Comparison of ENCODE assay signal across 11 mouse cellular contexts in genomic region chr8:105288231-105288630, GRCm38 (mm10). TPM values are rescaled to one million over a fixed set of nuclear protein-coding genes. Genes with fewer than 3 reads are reported as not detected.
A peak's percentile ranks its signal among the peaks of the same experiment; 100 is the strongest.
DNase-seq lines count a peak whose midpoint lies in the region; ATAC-seq and TF ChIP-seq lines count a peak whose summit lies in the region.
"Had no signal": no experiment of that assay in that cellular context is flagged by ENCODE, and none has a peak within 500 bp of the region (broad histone marks: within the 10 kb centered on the region; RNA-seq: fewer than 3 reads in every experiment).

No protein-coding gene starts in this region.

- peaks cover 9% of the 10 kb centered on the region; the same call in 1 of the 2 replicates for H3K27me3 ChIP-seq in kidney, embryonic 14.5 days (ENCODE audit: control insufficient read depth, insufficient read depth, low read length)
- H3K27me3 ChIP-seq in kidney, adult 2 months (replicated peaks; ENCODE audit: control insufficient read depth, insufficient read depth, low read length): no peaks in the 10 kb centered on the region
- no peaks in the 10 kb centered on the region for H3K27me3 ChIP-seq in CH12.LX (replicated peaks)
- peaks cover 11% of the 10 kb centered on the region for H3K27me3 ChIP-seq in forebrain, embryonic 13.5 days
- H3K27me3 ChIP-seq in limb, embryonic 14.5 days (ENCODE audit: control insufficient read depth, insufficient read depth, low read length): peaks cover 12% of the 10 kb centered on the region

- H3K9me3 ChIP-seq in kidney, embryonic 14.5 days (ENCODE audit: control insufficient read depth, low read length): no peaks in the 10 kb centered on the region
- H3K9me3 ChIP-seq in CH12.LX (replicated peaks; ENCODE audit: low read length): no peaks in the 10 kb centered on the region
- no peaks in the 10 kb centered on the region for H3K9me3 ChIP-seq in forebrain, embryonic 13.5 days (replicated peaks)
- H3K9me3 ChIP-seq in limb, embryonic 14.5 days (ENCODE audit: control insufficient read depth, low read length): no peaks in the 10 kb centered on the region
- H3K9me3 ChIP-seq: megakaryocyte, embryonic 14.5 days had no signal

- TF ChIP-seq EP300 in CH12.LX (IDR thresholded peaks at IDR 0.05; ENCODE audit: low read length): no peak

- H3K36me3 ChIP-seq in kidney, embryonic 14.5 days (ENCODE audit: control insufficient read depth, insufficient read depth, low read length): no peaks in the 10 kb centered on the region; the same call in 1 of the 2 replicates
- H3K36me3 ChIP-seq in kidney, adult 2 months (ENCODE audit: control insufficient read depth, insufficient read depth, low read length): no peaks in the 10 kb centered on the region
- H3K36me3 ChIP-seq in CH12.LX (replicated peaks in 1 of 2; ENCODE audit: control insufficient read depth in 1 of 2, insufficient read depth in 1 of 2, low read length in 1 of 2): peaks cover 7 to 37% of the 10 kb centered on the region in 2 experiments
- peaks cover 21% of the 10 kb centered on the region for H3K36me3 ChIP-seq in forebrain, embryonic 13.5 days (ENCODE audit: poor library complexity, severe bottlenecking)
- H3K36me3 ChIP-seq in limb, embryonic 14.5 days (ENCODE audit: control insufficient read depth, insufficient read depth, low read length): peaks cover 8% of the 10 kb centered on the region

- peak overlapping the region; percentile 87 for H3K4me2 ChIP-seq in kidney, embryonic 14.5 days (replicated peaks; ENCODE audit: low read depth, low read length)
- H3K4me2 ChIP-seq in CH12.LX (ENCODE audit: insufficient read depth, low read depth, poor library complexity, severe bottlenecking): peak overlapping the region; percentile 79
- H3K4me2 ChIP-seq in forebrain, embryonic 13.5 days: peak overlapping the region; percentile 70
- peak overlapping the region; percentile 62 for H3K4me2 ChIP-seq in limb, embryonic 14.5 days (replicated peaks; ENCODE audit: low read depth, low read length, severe bottlenecking)

- WGBS in kidney, embryonic 14.5 days: 89% methylated on average over 5 of the region's 5 CpGs
- WGBS in kidney, adult 2 months: 86% methylated on average over 5 of the region's 5 CpGs
- WGBS in forebrain, embryonic 13.5 days: 89% methylated on average over 5 of the region's 5 CpGs
- WGBS in limb, embryonic 14.5 days: 90% methylated on average over 5 of the region's 5 CpGs

- H3K4me3 ChIP-seq in kidney, embryonic 14.5 days (ENCODE audit: low read length): peak overlapping the region; percentile 56; the same call in 1 of the 2 replicates
- H3K4me3 ChIP-seq in kidney, adult 2 months (ENCODE audit: insufficient read depth, low read depth, low read length): no peak overlapping the region
- H3K4me3 ChIP-seq in CH12.LX (replicated peaks in 1 of 3; ENCODE audit: low read depth in 2 of 3, low read length in 2 of 3, poor library complexity in 1 of 3): peak overlapping the region in 2 of 3 experiments; percentile 34 to 63
- peak overlapping the region; percentile 50 for H3K4me3 ChIP-seq in forebrain, embryonic 13.5 days
- H3K4me3 ChIP-seq in limb, embryonic 14.5 days (replicated peaks; ENCODE audit: low read length): no peak overlapping the region

- DNase-seq in kidney, adult 2 months: no peak
- no peak for DNase-seq in CH12.LX (ENCODE audit: extremely low read depth)
- no peak for DNase-seq in limb, embryonic 14.5 days (ENCODE audit: low spot score)
- no peak for DNase-seq in embryo, embryonic 10.5 days (ENCODE audit: low spot score)
- DNase-seq in retina, postnatal 1 day: no peak
- DNase-seq: cerebellum, postnatal 14 days; spleen, adult 18-20 months had no signal

- peaks cover 22% of the 10 kb centered on the region for H3K4me1 ChIP-seq in kidney, embryonic 14.5 days (ENCODE audit: control insufficient read depth, insufficient read depth, low read length)
- H3K4me1 ChIP-seq in kidney, adult 2 months (ENCODE audit: control insufficient read depth, insufficient read depth, low read length): peaks cover 7% of the 10 kb centered on the region; the same call in 1 of the 2 replicates
- peaks cover 5 to 23% of the 10 kb centered on the region in 2 experiments for H3K4me1 ChIP-seq in CH12.LX (ENCODE audit: control insufficient read depth in 1 of 2, insufficient read depth in 2 of 2)
- peaks cover 52% of the 10 kb centered on the region for H3K4me1 ChIP-seq in forebrain, embryonic 13.5 days
- H3K4me1 ChIP-seq in limb, embryonic 14.5 days (ENCODE audit: control insufficient read depth, insufficient read depth, low read length): peaks cover 18% of the 10 kb centered on the region

- no peak overlapping the region for H3K9ac ChIP-seq in kidney, embryonic 14.5 days (ENCODE audit: low read depth, low read length)
- peak overlapping the region; percentile 41; the same call in 1 of the 2 replicates for H3K9ac ChIP-seq in CH12.LX (ENCODE audit: insufficient read depth, low read depth)
- peak overlapping the region; percentile 41; the same call in 1 of the 2 replicates for H3K9ac ChIP-seq in forebrain, embryonic 13.5 days
- no peak overlapping the region for H3K9ac ChIP-seq in limb, embryonic 14.5 days (ENCODE audit: low read depth, low read length, severe bottlenecking)

- TF ChIP-seq RAD21 in CH12.LX (IDR thresholded peaks at IDR 0.05; ENCODE audit: low read depth, low read length): no peak

- in situ Hi-C loops in CH12.LX (cut with MboI; ENCODE audit: low pct_ligation_motif_present, low pct_unique_long_range_greater_than_20kb, low sequenced_read_pairs): loop anchor here (10.0 kb wide), 1 partner anchor 163 kb away; no protein-coding TSS in a partner anchor

- no peaks in the 10 kb centered on the region for H3K79me2 ChIP-seq in CH12.LX (replicated peaks; ENCODE audit: control insufficient read depth, extremely low read depth, insufficient read depth, poor library complexity, severe bottlenecking)

- no peak for TF ChIP-seq CTCF in kidney, adult 2 months (conservative IDR thresholded peaks at IDR 0.05; ENCODE audit: insufficient read depth, insufficient read length, low read depth, low read length)
- TF ChIP-seq CTCF in CH12.LX (conservative IDR thresholded peaks at IDR 0.05 in 1 of 2, IDR thresholded peaks at IDR 0.05 in 1 of 2; ENCODE audit: low read depth in 2 of 2, low read length in 2 of 2): peak in 1 of 2 experiments; percentile 38; a peak in 2 of 4 replicates

- no peak for ATAC-seq in kidney, embryonic 14.5 days (ENCODE audit: low FRiP score, low TSS enrichment)
- ATAC-seq in forebrain, embryonic 13.5 days: no peak
- no peak for ATAC-seq in limb, embryonic 14.5 days (ENCODE audit: low FRiP score, low read depth)
- no peak for ATAC-seq in granulocyte monocyte progenitor cell, adult 5-6 weeks (replicated peaks; ENCODE audit: poor library complexity, severe bottlenecking)

- no peak overlapping the region for H3K27ac ChIP-seq in kidney, embryonic 14.5 days (ENCODE audit: low read depth, low read length)
- H3K27ac ChIP-seq in kidney, adult 2 months (ENCODE audit: insufficient read depth, low read depth, low read length): no peak overlapping the region
- H3K27ac ChIP-seq in CH12.LX (ENCODE audit: insufficient read depth, low read depth): no peak overlapping the region
- no peak overlapping the region for H3K27ac ChIP-seq in forebrain, embryonic 13.5 days
- no peak overlapping the region for H3K27ac ChIP-seq in limb, embryonic 14.5 days (replicated peaks; ENCODE audit: low read depth, low read length)

- no peak for TF ChIP-seq POLR2A in kidney, adult 2 months (IDR thresholded peaks at IDR 0.05; ENCODE audit: low read depth, low read length)
- TF ChIP-seq POLR2A in CH12.LX (IDR thresholded peaks at IDR 0.05; ENCODE audit: low read depth, low read length): no peak
- TF ChIP-seq POLR2A in limb, embryonic 14.5 days (IDR thresholded peaks at IDR 0.05; ENCODE audit: borderline replicate concordance, extremely low read depth, insufficient read depth, insufficient read length): no peak

- dilution Hi-C loops in CH12.LX (cut with MboI; ENCODE audit: extremely low pct_ligation_motif_present, extremely low pct_unique_long_range_greater_than_20kb, low sequenced_read_pairs): no loop called here

RNA-seq across cellular contexts. Expression of gene 4931428F04Rik, which starts 1.4 kb away (rescaled TPM):
- polyA plus RNA-seq in kidney, embryonic 14.5 days (2014; fragmentation: Nextera tagmentation; extraction: Ambion mirVana): 4.3 and 10.4 TPM in 2 replicates
- 2.1 and 2.5 TPM in 2 replicates for polyA plus RNA-seq in kidney, adult 2 months (2012; rRNA removed)
- total RNA-seq in CH12.LX (2012; rRNA removed) (4.7 and 4.8 TPM in 2 replicates), CH12.LX (2014; rRNA removed) (2.2 and 2.7 TPM in 2 replicates)
- polyA plus RNA-seq in CH12.LX (2012; ENCODE audit: insufficient read length, low read depth): 9.1 and 9.4 TPM in 2 replicates
- polyA plus RNA-seq in forebrain, embryonic 13.5 days (2015; fragmentation: Nextera tagmentation; extraction: Ambion mirVana): 57.4 and 66.1 TPM in 2 replicates
- 30.1 and 37.8 TPM in 2 replicates for polyA plus RNA-seq in limb, embryonic 14.5 days (2012; rRNA removed)
- 9.9 and 12.1 TPM in 2 replicates for polyA plus RNA-seq in limb, embryonic 14.5 days (2014; fragmentation: Nextera tagmentation; extraction: Ambion mirVana)
- total RNA-seq in granulocyte monocyte progenitor cell, adult 5-6 weeks (2014; fragmentation: Nextera tagmentation): 2.7 and 4.0 TPM in 2 replicates
- total RNA-seq in granulocyte monocyte progenitor cell, adult 5-6 weeks (2017): 0.56 and 0.93 TPM in 2 replicates

RNA-seq across cellular contexts. Expression of gene Exoc3l, which starts 7.7 kb away (rescaled TPM):
- 13.1 and 17.8 TPM in 2 replicates for polyA plus RNA-seq in kidney, embryonic 14.5 days (2014; fragmentation: Nextera tagmentation; extraction: Ambion mirVana)
- 11.7 and 15.3 TPM in 2 replicates for polyA plus RNA-seq in kidney, adult 2 months (2012; rRNA removed)
- 10.9 and 12.5 TPM in 2 replicates for total RNA-seq in CH12.LX (2012; rRNA removed)
- 3.9 and 4.4 TPM in 2 replicates for total RNA-seq in CH12.LX (2014; rRNA removed)
- polyA plus RNA-seq in CH12.LX (2012; ENCODE audit: insufficient read length, low read depth): 6.3 and 7.5 TPM in 2 replicates
- 9.8 and 10.3 TPM in 2 replicates for polyA plus RNA-seq in forebrain, embryonic 13.5 days (2015; fragmentation: Nextera tagmentation; extraction: Ambion mirVana)
- 14.4 and 16.3 TPM in 2 replicates for polyA plus RNA-seq in limb, embryonic 14.5 days (2012; rRNA removed)
- 7.4 and 9.8 TPM in 2 replicates for polyA plus RNA-seq in limb, embryonic 14.5 days (2014; fragmentation: Nextera tagmentation; extraction: Ambion mirVana)
- not detected in 2 replicates for total RNA-seq in granulocyte monocyte progenitor cell, adult 5-6 weeks (2014; fragmentation: Nextera tagmentation)
- total RNA-seq in granulocyte monocyte progenitor cell, adult 5-6 weeks (2017): 0.60 and 2.5 TPM in 2 replicates

RNA-seq across cellular contexts. Expression of gene E2f4, which starts 9.2 kb away (rescaled TPM):
- polyA plus RNA-seq in kidney, embryonic 14.5 days (2014; fragmentation: Nextera tagmentation; extraction: Ambion mirVana): 103 and 117 TPM in 2 replicates
- polyA plus RNA-seq in kidney, adult 2 months (2012; rRNA removed): 88.1 and 93.5 TPM in 2 replicates
- 51.0 and 62.4 TPM in 2 replicates for total RNA-seq in CH12.LX (2012; rRNA removed)
- 34.1 and 39.9 TPM in 2 replicates for total RNA-seq in CH12.LX (2014; rRNA removed)
- polyA plus RNA-seq in CH12.LX (2012; ENCODE audit: insufficient read length, low read depth): 165 and 198 TPM in 2 replicates
- polyA plus RNA-seq in forebrain, embryonic 13.5 days (2015; fragmentation: Nextera tagmentation; extraction: Ambion mirVana): 56.9 and 60.6 TPM in 2 replicates
- 136 and 180 TPM in 2 replicates for polyA plus RNA-seq in limb, embryonic 14.5 days (2012; rRNA removed)
- 76.2 and 78.4 TPM in 2 replicates for polyA plus RNA-seq in limb, embryonic 14.5 days (2014; fragmentation: Nextera tagmentation; extraction: Ambion mirVana)
- 139 and 170 TPM in 2 replicates for total RNA-seq in granulocyte monocyte progenitor cell, adult 5-6 weeks (2014; fragmentation: Nextera tagmentation)
- 44.3 and 50.9 TPM in 2 replicates for total RNA-seq in granulocyte monocyte progenitor cell, adult 5-6 weeks (2017)

RNA-seq across cellular contexts. Expression of gene Nol3, which starts 12.3 kb away (rescaled TPM):
- polyA plus RNA-seq in kidney, embryonic 14.5 days (2014; fragmentation: Nextera tagmentation; extraction: Ambion mirVana): 0.85 and 1.1 TPM in 2 replicates
- 4.8 and 5.6 TPM in 2 replicates for polyA plus RNA-seq in kidney, adult 2 months (2012; rRNA removed)
- total RNA-seq in CH12.LX (2012; rRNA removed) (0.34 and 0.42 TPM in 2 replicates), CH12.LX (2014; rRNA removed) (not detected in 2 replicates)
- 0.31 TPM in 1 of 2 replicates, not detected in the other for polyA plus RNA-seq in CH12.LX (2012; ENCODE audit: insufficient read length, low read depth)
- polyA plus RNA-seq in forebrain, embryonic 13.5 days (2015; fragmentation: Nextera tagmentation; extraction: Ambion mirVana): 2.4 and 3.0 TPM in 2 replicates
- 2.0 and 2.3 TPM in 2 replicates for polyA plus RNA-seq in limb, embryonic 14.5 days (2012; rRNA removed)
- 2.3 and 3.3 TPM in 2 replicates for polyA plus RNA-seq in limb, embryonic 14.5 days (2014; fragmentation: Nextera tagmentation; extraction: Ambion mirVana)
- not detected in 2 replicates for total RNA-seq in granulocyte monocyte progenitor cell, adult 5-6 weeks (2014; fragmentation: Nextera tagmentation)
- not detected in 2 replicates for total RNA-seq in granulocyte monocyte progenitor cell, adult 5-6 weeks (2017)

RNA-seq across cellular contexts. Expression of gene Elmo3, which starts 17.2 kb away (rescaled TPM):
- 6.1 and 9.4 TPM in 2 replicates for polyA plus RNA-seq in kidney, embryonic 14.5 days (2014; fragmentation: Nextera tagmentation; extraction: Ambion mirVana)
- polyA plus RNA-seq in kidney, adult 2 months (2012; rRNA removed): 49.6 and 60.3 TPM in 2 replicates
- 1.4 and 1.6 TPM in 2 replicates for total RNA-seq in CH12.LX (2012; rRNA removed)
- 0.72 and 0.77 TPM in 2 replicates for total RNA-seq in CH12.LX (2014; rRNA removed)
- 1.3 and 2.4 TPM in 2 replicates for polyA plus RNA-seq in CH12.LX (2012; ENCODE audit: insufficient read length, low read depth)
- polyA plus RNA-seq in forebrain, embryonic 13.5 days (2015; fragmentation: Nextera tagmentation; extraction: Ambion mirVana): 0.75 and 0.83 TPM in 2 replicates
- polyA plus RNA-seq in limb, embryonic 14.5 days (2012; rRNA removed): 8.8 and 9.6 TPM in 2 replicates
- polyA plus RNA-seq in limb, embryonic 14.5 days (2014; fragmentation: Nextera tagmentation; extraction: Ambion mirVana): 7.3 and 7.7 TPM in 2 replicates
- 2.6 and 5.6 TPM in 2 replicates for total RNA-seq in granulocyte monocyte progenitor cell, adult 5-6 weeks (2014; fragmentation: Nextera tagmentation)
- total RNA-seq in granulocyte monocyte progenitor cell, adult 5-6 weeks (2017): 0.05 and 3.2 TPM in 2 replicates

Comparison
In these comparisons a context has a peak if more than half of its experiments do, and no peak if none do; other contexts are left out.
1. H3K4me3 ChIP-seq: peak in kidney, embryonic 14.5 days (single experiment), CH12.LX (2 of 3) and forebrain, embryonic 13.5 days (single experiment); none in kidney, adult 2 months (single experiment) and limb, embryonic 14.5 days (single experiment).
2. H3K9ac ChIP-seq: peak in CH12.LX (single experiment) and forebrain, embryonic 13.5 days (single experiment); none in kidney, embryonic 14.5 days (single experiment) and limb, embryonic 14.5 days (single experiment).
3. Peak in every context shown above with its lines, with median percentiles within 50 percentile points of each other: H3K4me2 ChIP-seq.